Mouse (Mus musculus): ENCODE results near the gene Pla2g6.

The Pla2g6 gene

DNA sequence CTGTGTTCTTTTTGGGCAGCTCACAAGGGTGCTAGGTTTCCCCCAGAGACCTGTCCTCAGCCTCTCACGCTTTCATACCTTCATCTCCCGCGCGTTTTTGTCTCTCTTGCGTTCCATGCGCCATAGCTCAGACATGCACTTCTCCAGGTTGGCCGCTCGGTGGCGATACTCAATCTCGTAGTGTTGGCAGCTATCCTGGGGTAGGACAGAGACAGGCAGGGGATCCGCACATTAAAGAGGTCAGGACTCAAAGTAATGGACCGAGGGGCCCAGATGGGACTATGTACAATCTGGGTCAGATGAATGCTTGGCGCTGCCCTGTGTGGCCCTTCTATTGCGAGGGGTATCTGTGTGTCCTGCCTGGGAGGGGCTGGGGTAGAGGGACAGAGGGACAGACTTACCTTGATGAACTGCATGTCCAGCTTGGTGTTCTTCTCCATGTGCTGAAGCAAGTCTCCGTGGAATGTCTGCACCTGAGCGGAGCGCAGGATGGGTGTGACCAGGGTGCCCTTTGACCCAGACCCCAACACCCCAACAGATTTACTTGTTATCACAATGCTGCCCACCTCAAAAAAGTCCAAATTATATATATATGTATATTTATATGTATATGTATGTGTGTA lies 57.0 kb downstream of the Pla2g6 start:
- in situ Hi-C loops (cut with MboI): no loop called here

DNA sequence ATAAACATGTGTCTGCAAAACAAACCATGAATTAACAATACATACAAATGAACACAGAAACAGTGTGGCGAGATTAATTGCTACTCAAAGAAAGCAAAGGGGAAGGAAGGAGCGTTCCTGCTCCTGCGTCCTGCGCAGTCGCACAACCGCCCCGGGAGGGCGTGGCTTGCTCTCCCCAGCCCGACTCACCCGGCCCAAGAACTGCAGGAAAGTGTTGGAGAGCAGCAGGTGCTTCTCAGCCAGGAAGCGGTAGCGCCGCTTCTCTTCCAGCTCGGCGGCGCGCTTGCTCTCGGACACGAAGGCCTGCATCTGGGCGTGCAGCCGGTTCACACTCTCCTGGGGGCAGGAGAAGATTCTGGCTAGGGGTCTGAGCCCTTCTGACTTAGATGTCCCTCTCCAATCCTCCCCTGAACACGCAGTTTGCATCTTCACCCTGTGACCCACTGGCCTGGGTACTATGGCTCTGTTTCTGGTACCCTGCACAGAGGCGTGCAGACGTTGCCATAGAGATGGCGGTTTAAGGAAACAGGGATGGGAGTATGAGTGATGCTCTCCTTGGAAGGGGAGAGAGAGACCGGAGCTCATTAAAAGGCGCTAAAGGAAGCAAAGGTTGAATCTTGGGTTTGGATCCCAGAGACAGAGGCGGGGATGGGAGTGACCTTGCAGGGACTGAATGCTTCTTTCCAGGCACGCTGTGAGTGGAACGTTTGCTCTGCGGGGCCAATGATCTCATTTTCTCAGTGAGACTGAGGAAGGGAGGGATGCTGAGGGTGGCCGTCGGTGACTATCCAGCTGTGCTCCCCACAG lies 57.7 kb downstream of the Pla2g6 start:
- in situ Hi-C loops (cut with MboI): no loop called here

DNA sequence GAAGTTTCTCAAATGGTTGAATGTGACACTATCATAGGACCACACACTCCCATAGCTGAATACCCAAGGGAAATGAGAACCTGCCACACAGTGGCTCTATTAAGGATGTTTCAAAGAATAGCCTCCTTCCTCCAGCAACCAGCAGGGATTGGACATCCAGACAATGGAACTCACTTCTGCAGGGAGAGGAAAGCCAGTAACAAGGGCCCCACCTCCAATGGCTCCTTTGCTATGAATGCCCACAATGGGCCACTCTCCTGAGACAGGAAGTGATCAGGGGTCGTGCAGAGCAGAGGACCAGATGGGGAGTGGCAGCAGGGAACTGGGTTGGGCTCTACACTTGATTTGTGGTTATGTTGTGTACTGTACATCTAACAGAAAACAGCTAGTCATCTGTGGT lies 59.7 kb downstream of the Pla2g6 start:
- in situ Hi-C loops (cut with MboI): no loop called here

DNA sequence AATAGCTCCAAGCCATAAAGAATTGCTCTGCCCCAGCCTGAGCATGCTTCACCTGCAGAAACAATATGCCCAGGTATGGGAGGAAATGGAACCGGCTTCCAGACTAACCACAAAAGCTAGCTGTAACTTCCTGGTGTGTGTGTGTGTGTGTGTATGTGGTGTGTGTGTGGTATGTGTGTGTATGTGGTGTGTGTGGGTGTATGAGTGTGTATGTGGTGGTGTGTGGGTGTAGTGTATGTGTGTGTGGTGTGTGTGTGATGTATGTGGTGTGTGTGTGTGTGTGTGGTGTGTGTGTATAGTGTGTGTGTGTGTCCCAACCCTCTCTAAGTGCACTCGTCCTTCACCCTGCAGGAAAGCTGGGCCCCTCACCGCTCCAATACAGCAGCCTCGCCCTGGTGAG lies 62.8 kb downstream of the Pla2g6 start:
- in situ Hi-C loops (cut with MboI): no loop called here

DNA sequence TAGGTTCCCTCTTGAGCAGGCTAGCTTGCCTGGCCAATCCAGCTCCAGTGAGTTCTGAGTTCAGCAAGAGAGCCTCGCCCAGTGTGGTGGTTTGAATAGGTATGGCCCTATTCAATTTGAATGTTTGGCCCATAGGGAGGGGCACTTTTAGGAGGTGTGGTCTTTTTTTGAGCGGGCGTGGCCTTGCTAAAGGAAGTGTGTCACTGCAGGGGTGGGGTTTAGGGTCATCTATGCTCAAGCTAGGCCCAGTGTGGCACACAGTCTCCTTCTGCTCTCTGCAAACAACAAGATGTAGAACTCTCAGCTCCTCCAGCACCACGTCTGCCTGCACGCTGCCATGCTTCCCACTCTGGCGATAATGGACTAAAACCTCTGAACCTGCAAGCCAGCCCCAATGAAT lies 64.5 kb downstream of the Pla2g6 start:
- in situ Hi-C loops (cut with MboI): no loop called here

DNA sequence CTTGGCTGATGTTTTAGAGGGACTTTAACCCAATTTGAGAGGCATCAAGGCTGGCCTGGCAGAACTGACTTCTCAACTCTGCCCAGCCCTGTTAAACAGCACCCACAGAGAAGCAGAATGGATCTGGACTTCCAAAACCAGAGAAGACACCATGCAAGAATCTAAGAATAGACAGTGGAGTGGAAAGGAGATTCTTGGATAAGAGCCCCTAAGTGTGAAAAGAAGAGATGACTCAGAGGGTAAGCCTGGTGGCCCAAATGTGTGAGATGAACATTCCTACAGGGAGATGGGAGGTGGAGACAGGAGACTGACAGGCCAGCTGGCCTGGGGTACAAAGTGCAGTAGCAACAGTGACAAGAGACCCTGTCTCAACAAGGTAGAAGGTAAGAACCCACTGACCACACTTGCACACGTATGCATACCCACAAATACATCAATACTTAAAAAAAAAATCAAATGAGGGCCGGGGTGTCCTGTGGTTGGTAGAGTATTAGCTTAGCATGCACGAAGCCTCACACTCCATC lies 65.3 kb downstream of the Pla2g6 start:
- in situ Hi-C loops (cut with MboI): no loop called here

DNA sequence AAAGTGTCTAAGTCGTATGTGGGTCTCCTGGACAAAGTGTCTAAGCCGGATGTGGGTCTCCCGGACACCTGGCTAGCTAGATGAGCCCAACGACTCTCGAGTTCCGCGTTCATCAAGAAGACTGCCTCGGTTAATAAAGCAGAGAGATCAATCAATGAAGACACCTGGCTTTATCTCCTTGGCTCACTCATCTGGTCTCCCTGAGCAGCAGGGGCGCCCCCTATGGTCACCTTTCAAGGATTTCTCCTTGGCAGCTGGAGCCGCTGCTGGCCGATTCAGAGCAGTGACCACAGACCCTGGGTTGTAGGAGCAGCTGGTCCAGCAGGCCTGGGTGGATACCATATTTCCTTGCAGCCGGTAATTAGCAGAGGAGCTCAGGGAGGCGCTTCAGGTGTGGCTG lies 65.8 kb downstream of the Pla2g6 start:
- in situ Hi-C loops (cut with MboI): no loop called here

DNA sequence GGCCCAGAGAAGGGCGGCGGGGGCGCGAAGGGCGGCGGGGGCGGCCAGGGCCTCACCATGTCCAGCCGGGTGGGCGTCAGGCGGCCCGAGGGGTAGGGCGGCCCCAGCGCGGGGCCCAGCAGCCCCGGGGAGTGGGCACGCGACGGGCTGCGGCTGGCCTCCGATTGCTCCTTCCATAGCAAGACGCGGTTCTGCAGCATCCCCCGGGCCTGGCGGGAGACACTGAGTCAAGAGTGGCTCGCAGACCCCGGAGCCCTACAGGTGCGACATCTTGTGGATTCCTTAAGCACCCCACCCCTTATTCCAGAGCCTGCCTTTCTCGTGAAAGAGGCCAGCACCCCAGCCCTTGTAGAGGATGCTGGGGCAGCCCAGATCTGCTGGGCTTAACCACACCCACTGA lies 66.4 kb downstream of the Pla2g6 start:
- in situ Hi-C loops (cut with MboI): no loop called here

DNA sequence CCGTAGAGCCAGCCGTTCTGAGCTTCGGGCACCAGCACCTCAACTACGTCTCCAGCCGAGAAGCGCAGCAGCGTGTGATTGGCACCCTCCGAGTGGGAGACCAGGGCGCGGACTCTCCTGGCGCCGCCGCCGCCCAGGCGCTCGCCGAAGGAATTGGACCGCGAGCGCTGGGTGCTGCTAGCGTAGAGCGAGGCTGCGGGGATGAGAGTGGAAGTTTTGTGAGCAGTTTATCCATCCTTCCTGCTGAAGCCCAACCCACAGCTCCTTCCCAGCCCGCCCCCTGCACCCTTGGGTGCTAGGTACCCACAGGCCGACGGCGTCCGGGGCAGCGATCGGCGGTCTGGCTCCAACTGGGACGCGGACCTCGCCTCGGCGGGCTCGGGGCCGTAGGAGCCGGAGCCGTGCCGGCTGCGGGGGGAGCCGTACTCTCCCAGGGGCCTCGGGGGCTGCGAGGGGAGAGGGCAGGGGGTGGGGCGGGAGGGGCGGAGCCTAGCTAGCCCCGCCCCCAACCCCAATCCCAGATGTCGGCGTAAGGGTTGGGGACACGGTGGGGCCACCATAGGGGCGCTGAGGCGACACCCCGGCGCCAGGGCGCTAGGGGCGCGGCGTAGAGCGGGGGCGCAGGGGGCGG lies 67.0 kb downstream of the Pla2g6 start:
- in situ Hi-C loops (cut with MboI): no loop called here

DNA sequence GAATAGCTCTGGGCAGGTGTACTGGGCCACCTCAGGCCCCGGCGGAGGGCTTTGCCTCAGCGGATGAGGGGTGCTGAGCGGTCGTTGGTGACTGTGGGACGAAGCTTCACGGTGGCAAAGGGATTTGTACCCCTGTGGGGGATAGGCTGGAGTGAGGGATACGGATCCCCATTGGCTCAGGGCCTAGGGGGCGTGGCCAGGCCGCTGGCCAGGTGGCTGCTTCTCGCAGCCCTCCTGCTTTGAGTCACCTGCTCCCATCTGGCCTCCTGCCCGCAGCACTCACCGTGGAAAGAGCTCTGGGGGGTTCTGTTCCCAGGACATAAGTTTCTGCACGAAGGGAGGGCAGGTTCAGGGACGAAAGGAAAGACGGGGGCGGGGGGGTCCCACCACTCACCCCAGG lies 69.7 kb downstream of the Pla2g6 start:
- in situ Hi-C loops (cut with MboI): no loop called here

DNA sequence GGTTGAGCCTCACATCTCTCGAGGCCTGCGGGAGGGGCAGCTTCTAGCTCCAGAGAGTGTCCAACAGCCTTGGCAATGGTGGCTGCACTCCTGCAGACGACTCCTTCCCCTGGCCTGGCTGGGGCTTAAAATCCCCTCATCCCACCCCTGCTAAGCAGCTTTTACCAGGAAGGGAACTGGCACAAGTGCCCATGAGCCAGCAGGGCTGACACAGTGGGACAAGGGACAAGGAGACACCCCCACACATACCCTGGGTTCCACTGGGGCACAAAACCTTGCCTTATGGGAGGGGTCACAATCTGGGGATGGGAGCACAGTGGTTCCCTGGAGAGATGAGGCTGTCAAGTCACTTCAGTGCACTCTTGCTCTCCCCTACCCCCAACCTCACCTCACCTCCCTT lies 73.5 kb downstream of the Pla2g6 start, which contains the start of gene Slc16a8:
Gene Slc16a8 (minus strand): TSS at position 101 of the 400 bp plus-strand sequence.
- in situ Hi-C loops (cut with MboI): no loop called here

DNA sequence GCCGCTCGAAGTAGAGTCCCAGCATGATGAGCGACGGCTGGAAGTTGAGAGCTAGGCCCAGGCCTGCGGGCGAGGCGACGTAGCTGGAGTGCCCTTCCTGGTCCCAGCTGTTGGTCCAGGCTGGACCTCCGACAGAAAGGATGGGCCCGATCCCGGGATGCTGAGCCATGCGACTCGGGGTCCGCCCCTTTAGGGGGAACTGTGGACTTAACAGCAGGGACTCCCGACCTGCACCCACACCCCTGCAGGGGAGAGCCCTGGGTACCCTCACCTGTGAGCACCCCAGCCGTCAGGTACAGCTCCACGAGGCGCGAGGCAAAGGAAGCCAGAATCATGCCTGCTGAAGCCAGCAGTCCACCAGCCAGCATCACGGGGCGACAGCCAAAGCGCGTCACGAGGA lies 75.6 kb downstream of the Pla2g6 start:
- in situ Hi-C loops (cut with MboI): no loop called here

DNA sequence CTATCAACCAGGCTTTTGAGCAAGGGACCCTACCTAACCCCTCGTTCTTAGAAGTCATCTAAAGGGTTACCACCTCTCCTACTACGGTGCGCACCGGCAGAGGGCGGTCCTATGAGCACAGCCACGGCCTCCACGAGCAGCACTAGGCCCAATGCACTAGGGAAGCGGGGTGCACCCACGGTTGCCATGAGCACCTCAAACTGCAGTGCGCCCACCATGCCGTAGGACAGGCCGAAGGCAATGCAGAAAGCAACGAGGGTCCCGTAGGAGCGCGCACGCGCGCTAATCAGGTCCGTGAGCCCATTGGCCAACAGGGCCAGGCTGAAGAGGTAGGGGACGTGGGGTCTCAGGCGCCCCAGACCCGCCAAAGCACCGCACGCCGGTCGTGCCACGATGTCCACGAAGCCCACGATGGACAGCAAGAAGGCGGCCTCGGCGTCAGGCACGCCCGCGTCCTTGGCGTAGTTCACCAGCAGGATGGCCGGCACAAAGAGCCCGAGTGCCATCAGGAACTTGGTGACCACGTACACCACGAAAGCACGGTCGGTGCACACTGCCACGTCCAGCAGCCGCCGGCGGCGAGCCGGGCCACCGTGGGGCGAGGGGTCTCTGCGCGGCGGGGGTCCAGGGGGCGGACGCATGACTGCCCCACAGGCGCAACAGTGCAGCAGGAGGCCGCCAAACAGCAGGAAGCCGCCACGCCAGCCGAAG lies 76.3 kb downstream of the Pla2g6 start:
- in situ Hi-C loops (cut with MboI): no loop called here

DNA sequence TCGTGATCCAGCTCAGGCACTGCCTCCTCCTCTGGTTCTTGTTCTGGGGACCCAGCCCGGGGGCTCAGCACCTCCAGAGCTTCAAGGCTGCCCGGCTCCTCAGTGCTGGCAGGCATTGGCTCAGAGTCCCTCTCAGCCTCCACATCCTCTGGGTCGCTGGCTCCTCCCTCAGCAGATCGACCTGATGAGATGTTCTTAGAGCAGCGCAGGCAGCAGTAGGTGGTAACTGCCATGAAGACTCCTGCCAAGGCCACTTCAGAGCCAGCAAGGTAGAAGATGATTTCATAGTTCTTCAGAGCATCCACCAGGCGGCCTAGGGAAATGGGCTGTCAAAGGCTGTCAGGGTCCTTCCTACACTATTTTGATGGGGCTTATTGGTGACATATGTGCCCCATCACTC lies 77.0 kb downstream of the Pla2g6 start:
- in situ Hi-C loops (cut with MboI): no loop called here

DNA sequence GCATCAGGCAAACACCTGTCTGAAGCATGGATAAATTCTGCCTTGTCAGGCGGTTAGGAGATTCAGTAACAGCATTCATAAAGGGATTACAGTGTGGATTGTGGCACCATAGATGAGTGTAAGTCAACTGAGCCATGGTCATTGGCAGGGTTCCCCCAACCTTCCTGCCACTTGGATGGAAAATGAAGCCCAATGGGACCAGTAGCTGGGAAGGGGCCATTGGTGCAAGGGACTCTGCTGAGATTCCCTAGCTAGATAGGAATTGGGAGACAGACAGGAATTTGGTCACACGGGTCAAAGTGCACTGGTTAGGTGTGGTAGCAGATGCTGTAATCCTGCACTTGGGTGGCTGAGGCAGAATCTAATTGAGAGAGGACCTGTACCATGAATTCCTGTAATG lies 78.0 kb downstream of the Pla2g6 start:
- in situ Hi-C loops (cut with MboI): no loop called here

DNA sequence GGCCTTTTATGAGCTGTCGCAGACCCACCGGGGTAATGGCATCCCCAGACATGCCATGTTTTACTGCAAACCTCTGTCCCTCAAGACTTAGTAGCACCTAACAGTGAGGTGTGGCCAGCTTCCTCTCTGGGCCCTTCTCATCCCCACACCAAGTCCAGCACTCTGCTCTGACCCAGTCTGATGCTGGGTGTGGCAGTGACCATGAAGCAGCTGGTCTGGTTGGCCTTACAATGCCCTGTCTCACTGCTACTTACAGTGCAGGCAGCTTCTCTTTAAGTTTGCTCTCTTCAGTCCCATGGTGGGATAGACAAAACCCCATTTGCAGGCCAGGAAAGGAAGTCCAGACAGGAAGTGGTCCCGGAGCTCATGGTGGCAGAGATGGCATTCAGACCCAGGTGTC lies 82.9 kb downstream of the Pla2g6 start:
- in situ Hi-C loops (cut with MboI): no loop called here

DNA sequence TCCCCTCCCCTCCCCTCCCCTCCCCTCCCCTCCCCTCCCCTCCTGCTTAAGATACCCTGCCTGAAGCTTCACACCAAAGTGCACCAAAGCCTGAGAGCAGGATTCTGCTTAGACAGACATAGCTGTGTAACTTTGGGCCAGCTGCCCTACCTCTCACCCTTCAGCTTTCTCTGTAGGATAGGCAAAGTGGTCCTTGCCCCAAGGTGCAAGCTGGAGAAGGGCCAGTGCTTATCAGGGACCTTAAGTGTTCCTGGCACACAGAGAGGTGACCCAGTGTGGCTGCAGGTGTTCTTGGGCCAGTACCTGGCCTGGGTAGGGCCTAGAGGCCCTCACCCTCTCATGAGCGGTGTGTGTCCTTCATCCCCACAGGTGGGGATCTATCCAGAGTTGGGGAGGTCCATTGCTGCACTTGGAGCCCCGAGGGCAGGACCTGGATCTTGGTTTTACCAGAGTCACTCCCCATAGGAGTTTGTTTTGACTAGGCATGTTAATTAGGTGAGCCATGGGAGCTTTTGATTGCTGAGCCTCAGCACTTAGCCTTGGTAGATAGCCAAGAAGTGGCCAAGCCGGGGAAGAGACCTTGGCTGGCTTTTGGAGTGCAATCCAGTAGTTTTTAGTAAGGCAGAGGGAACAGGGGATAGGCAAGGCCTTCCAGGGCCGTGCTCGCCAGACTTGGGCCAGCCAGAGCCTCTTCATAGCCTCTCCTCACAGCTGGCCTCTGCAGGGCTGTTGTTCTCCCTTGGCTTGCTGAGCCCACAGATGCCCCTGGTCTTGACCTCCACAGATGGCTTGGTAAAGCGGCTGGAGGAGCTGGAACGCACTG lies 83.9 kb downstream of the Pla2g6 start:
- in situ Hi-C loops (cut with MboI): no loop called here

DNA sequence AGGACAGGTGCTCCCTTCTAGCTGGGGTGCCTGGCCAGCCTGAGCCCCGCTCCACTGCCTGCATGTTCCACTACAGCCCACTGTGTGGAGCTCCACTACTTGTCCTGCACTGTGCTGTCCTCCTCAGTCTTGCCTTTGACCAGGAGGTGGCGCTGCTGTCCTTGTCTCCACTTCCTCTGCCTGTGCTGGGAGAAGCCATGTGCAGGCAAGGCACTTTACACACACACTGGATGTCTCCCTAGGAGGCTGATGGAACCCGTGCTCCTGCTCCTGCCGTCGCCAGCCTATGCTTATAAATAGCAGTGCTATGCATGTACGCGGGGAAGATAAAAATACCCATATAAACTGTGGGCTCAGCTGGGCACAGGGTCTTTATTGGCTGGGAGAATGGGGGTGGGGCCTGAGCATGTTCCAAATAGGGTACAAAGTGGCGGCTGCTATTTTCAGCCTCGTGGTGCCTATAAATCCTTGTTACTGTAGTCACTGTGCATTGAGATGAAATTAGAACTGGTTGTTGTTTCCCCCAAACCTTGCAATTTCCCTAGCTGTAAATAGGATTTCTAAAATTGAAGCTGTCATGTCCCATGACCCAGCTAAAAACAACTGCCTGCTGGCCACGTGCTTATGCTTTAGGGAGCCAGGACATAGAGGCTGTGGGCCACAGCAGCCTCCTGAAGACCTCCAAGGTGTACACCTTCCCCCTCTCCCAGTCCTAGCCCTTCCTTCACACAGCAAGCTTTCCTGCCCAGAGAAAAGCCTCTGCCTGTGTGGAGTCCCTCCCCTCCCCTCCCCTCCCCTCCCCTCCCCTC lies 84.8 kb downstream of the Pla2g6 start:
- in situ Hi-C loops (cut with MboI): no loop called here

DNA sequence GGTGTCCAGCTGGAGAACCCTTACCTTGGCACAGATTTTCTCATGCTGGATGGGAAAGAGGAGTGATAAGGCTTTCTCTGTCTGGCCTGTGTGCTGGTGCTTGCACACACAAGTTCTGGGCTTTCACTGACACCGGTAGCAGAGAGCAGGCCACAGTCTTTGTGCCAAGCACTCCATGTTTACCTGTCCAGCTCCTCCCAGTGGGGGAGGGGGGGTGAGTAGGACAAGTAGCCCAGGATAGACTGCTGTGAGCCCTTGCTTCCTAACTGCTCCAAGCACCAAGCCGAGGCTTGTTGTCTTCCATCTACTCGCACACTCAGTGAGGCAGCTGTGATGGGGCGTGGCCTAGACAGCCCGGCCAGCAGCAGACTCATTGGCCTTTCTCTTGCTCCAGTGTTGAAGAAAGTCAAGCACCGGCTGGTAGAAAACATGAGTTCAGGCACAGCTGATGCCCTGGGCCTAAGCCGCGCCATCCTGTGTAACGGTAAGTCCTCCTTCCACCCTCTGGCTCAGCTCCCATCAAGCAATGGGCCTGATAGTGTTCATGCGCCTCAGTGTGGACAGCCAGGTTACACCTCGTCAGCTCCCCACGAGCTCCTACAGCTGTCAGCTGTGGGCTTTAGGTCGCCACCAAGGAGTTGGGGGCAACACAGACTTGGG lies 85.5 kb downstream of the Pla2g6 start:
- in situ Hi-C loops (cut with MboI): no loop called here

DNA sequence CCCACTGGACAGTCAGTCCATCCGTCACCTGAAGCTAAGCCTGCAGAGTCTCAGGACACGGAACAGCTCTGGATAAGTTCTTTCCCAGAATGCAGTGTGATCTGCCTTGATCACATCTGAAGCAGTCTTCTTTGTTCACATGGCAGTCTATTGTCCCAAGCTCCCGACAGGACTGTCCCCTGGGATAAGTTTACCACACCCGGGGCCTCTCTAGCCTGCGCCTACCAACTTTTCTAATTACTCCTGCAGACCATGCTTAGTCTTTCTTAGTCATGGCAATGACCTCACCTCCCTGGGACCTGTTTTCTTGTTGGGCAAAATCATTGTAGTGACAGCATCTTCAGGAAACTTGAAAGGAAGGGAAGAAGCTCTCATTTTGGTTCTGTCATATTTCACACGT lies 90.2 kb downstream of the Pla2g6 start:
- in situ Hi-C loops (cut with MboI): loop anchor here (10.0 kb wide), 1 partner anchor 227 kb away; no protein-coding TSS in a partner anchor

Data from mature B cell (primary cell).